Mouse (Mus musculus) urinary bladder, postnatal 14 days (tissue): ENCODE measurements at regions not wholly inside any gene's neighbourhood (a gene's known extent, or its start where the extent isn't known, plus 50 kb on each side); places are given as distances from the start of the nearest gene placed in this dataset.
"Not testable (repeated sequence)": the region's sequence is repeated elsewhere in the genome, so short reads cannot be mapped to it uniquely, and the experiment has no call there.

Experiments
- DNase-seq: peaks from one replicate; pipeline ENCODE4 v3.0.0; 2021; ENCODE audit warnings: low spot score

- no peak for DNase-seq
Measured at GRCm38 (mm10) chr7:58310096-58310495, 345.9 kb upstream of the Atp10a start.

GRCm38 (mm10) chr7:58322381-58322780 lies 333.6 kb upstream of the Atp10a start:
- no peak for DNase-seq

DNA sequence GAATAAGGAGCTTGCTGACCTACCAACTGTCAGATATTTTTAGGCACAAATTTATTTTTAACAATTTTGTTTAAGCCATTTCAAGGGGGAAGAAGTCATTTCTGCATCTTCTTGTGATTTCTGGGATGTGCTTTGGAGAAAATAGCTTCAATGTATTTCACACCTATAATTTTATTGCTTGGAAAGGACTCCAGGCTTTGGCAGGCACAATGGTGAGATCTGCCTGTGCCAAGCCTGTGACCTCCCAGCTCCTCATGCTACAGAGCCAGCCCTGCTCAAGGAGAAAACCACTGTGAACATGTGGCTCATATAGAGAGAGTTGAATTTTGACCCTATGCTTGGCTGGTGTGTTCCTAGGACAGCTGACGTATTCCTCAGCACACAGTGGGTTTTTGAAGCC lies 288.6 kb upstream of the Atp10a start:
- DNase-seq: no peak

- no peak for DNase-seq
Measured at GRCm38 (mm10) chr7:58383401-58383800, 272.6 kb upstream of the Atp10a start.

DNA sequence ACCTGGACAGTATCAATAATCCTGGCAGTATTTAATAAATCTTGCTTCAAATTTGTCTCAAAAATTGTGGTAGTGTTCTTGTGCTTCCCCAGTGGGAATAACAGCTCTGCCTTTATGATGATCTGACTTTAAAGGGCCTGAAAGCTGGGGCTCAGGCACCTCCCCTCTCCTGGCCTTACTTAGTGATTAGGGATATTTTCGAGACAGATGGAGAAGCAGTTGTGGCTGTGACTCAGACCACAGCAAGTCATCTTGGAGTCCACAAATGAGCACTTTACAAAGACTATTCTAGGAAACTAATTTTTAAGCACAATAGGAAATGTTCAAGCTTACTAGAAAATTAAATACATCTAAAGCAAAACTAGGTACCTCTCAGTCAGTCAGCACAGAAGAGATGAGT lies 267.6 kb upstream of the Atp10a start:
- no peak for DNase-seq

- DNase-seq: no peak
Measured at GRCm38 (mm10) chr7:58392391-58393115, 263.4 kb upstream of the Atp10a start.

- DNase-seq: no peak
Measured at GRCm38 (mm10) chr7:58397992-58398391, 258.0 kb upstream of the Atp10a start.

DNA sequence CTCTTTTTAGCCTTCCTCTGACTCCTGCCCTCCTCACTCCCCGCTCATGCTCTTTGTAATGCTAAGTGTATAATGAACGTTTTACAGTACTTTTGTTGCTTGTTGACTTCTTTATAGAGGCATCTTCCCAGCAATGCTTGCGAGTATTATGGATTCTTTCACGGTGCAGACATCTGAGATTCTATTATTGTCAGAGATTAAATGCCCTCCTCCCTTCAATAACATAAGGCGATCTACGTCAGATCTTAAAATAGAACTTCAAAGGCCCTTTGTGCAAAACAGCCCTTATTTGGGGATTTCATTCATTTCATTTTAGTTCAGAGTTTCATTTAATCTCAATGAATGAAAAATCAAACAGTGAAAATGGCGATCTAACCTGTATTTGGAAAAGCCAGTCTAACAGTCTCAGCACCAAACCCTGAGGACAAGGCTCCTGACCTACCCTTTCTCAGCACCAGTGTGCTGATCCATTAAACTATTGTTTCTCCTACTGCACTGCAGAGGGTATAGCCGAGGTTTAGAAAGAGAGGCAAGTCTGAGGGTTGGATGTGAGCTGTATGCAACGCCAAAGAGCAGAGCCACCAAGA lies 257.3 kb upstream of the Atp10a start:
- no peak for DNase-seq

DNA sequence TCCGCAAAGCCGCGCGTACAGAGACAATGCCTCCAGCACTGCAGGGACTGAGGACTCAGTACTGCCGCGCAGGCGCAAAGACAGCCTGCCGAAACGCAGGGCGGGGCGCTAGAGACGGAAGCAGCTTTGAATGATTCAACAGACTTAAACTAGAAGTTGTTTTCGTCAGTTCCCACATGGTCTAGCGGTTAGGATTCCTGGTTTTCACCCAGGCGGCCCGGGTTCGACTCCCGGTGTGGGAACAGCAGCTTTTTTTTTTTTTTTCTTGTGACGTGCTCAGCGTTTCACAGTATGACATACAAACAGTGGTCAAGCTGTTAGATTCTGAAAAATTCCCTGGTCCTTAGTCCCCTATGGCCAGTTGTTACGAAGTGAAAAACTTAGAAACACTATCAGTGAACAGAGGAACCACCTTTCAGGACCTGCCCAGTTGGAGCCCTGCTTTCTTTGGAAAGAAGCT lies 256.8 kb upstream of the Atp10a start:
- DNase-seq: peak; percentile 92

DNA sequence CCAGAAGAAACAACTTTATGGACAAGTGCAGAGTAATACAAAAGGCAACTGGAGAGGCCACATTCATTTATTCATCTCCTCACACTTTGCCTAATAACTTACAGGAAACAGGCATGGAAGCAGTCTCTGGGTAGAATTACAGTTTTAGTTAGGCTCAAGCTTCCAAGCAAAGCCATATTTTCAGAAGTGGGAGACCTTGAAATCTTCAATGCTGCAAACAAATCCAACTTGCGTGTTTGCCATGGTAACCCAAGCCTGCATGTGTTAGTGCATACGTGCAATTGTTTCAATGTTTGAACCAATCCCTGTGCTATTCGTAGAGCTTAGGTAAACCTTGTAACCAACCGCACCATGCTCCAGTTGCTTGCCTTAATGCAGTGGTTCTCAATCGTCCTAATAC lies 256.3 kb upstream of the Atp10a start:
- no peak for DNase-seq

DNA sequence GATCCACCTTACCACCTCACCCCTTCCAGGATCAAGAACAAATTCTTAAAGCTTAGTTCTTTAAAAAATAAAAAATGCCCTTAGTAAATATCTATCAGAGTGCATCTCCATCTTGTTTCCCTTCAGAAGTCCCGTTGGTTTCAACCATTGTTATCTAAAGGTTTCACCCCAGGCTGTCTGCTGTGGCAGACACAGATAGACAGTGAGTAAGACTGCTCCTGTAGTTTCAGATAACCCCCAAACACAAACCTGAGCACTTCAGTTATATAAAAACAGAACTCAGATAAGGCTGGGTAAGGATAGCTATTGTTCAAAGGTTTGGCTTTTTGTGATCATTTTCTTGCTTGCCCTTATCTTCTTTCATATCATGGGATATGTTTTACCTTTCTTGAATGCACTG lies 255.4 kb upstream of the Atp10a start:
- DNase-seq: no peak

DNA sequence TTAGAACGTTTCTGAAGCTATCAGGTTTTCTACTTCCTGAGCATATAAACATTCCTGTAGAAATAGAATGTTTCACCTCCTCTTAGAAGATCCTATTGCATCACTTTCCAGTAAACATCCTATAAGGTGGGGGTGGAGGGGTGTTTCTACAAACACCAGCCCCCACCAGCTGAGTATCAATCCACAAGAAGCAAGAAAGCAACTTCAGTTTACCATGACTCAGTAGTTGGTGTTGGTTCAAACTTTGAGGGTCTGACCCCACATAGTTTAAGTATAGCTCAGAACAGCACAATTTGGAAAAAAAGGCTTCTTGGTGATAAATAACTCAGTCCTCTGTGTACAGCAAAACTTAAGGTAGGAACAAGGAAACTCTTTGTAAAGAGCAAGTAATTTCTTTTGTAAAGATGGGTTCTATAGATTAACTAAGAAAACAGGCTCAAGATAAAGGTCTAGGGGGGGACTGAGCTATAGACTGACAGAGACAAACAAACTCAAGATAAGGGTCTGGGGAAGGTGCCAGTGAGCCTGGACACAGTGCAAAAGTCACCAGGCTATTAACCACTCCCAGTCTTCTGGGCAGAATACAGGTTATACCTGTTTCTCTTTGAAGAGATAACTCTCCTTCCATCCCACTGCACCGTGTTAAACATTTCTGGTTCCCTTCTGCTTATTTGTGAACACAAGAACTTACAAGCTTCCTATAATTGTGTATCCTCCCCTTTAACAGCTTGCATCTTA lies 218.9 kb upstream of the Atp10a start:
- DNase-seq: peak; percentile 59

DNA sequence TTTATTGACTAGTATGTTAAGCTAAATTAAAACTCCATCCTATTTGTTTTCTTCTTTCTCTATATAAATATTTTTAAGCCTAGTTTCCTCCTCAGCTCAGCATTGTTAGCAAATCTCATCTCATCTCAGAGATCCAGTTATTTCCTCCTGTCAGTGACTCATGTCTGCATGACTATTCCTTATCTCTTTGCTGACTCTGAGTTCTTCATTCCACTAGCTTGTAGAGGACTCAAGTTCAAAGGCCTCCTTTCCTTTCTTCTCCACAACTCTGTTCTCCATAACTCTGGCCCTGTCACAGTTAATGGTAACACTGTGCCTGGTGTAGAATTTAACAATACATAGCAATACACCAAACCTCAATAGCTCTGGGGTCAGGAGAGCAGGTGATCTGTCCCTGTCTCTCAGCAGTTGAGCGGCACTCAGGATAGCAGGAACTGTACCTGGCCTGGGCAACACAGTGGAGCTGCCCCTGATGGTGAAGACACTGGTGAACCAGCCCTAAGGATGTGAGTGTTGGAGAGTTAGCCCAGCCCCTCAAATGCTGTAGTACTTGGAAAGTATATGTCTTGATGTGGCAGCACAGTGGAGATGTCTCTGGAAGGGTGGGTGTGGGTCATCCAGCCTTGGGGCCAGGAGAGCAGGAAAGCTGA lies 213.3 kb upstream of the Atp10a start:
- no peak for DNase-seq

- DNase-seq: no peak
Measured at GRCm38 (mm10) chr7:58443297-58443696, 212.7 kb upstream of the Atp10a start.

- DNase-seq: no peak
Measured at GRCm38 (mm10) chr7:58445781-58446180, 210.2 kb upstream of the Atp10a start.

- no peak for DNase-seq
Measured at GRCm38 (mm10) chr7:58446261-58446660, 209.7 kb upstream of the Atp10a start.

- no peak for DNase-seq
Measured at GRCm38 (mm10) chr7:58448727-58449126, 207.2 kb upstream of the Atp10a start.

DNA sequence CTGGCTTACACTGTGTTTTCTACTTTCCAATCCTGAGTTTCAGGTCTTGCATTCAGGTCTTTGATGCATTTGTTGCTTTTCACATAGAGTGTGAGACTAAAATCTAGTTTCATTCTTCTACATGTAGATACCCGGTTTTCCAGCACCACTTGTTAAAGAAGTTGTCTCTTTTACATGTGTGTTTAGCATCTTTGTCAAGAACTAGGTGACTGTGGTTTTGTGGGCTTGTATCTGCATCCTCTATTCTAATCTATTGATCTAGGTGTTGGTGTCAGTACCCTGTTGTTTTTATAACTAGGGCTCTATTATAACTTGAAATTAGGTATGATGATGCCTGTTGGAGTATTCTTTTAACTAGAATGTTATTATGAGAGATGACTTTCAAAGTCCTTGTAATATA lies 204.0 kb upstream of the Atp10a start:
- DNase-seq: no peak

DNA sequence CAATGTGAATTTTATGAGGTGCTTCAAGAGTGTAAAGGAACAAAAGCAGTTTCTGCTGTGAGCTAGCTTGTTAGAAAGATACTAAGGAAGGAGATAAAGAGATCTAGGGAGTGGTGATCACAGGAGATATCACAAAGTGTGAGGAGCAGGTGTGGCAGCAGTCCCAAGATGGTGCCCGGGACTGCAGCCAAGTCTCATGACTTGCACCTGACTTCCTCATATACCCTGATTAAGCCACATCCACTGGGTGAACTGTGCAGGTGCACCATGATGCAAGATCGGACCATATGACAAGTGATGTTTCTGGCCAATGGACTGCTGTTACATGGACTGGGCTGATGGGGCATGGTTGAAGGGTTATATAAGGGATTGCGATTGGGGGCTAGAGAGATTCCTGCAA lies 197.8 kb upstream of the Atp10a start:
- DNase-seq: not testable (repeated sequence)

DNA sequence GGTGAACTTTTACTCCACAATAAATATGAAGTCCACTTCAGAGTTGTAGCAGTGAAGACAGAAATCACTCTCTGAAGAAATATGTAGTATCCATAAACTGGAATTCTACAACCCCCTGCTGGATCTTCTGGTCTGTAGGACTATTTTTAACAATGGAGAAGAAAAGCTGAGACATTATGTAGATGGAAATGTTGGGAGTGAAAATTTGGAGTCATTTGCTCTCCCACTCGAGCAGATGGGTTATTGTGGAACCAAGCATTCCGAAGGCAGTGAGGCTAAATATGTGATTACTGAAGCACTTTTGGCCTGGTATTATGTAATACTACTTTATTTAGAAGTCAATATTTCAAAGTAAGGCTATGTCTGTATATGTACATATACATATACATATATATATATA lies 195.0 kb upstream of the Atp10a start:
- no peak for DNase-seq

- no peak for DNase-seq
Measured at GRCm38 (mm10) chr7:58473150-58473549, 182.8 kb upstream of the Atp10a start.

DNA sequence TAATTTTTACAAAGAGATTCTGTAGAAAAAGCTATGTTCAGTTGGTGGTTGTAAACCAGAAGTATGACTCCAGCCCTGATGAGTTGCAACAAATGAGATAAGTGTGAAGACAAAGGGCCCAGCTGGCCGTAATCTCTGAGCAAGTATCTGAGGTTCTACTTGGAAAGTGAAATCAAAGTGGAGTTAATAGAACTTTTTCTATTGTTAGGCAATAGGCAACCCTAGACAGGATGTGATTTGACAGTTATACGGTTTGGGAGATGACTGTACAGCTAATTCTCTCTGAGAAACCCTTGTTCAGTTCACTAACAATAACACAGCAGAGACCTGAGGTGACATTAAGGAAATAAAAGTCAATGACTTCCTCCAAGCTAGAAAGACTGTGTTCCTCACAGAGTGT lies 180.8 kb upstream of the Atp10a start:
- DNase-seq: no peak

GRCm38 (mm10) chr7:58488250-58488649 lies 167.7 kb upstream of the Atp10a start:
- DNase-seq: no peak
